Comparison of ENCODE assay signal across 11 mouse cellular contexts in the genomic region with DNA sequence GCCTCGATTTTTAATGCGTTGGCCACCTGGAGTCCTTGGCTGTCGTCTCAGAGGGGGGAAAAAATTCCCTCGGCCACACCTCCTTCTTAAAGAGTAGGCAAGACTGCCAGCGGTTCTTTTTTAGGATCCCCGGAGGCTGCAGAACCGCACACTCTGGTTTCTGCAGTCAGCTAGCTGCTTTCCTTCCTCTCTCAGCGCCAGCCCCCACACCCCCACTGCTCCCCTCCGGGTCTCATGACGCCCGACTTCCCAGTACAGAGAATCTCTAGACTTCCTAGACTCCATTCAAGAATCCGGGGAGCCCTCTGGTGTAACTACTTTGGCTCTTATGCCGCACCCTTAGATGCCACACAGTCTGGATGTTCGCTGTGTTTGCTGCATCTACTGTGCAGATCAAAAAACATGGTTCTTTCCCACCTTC. TPM values are rescaled to one million over a fixed set of nuclear protein-coding genes. Genes with fewer than 3 reads are reported as not detected.
A peak's percentile ranks its signal among the peaks of the same experiment; 100 is the strongest.
DNase-seq lines count a peak whose midpoint lies in the region; ATAC-seq lines count a peak whose summit lies in the region.
"Had no signal": no experiment of that assay in that cellular context is flagged by ENCODE, and none has a peak within 500 bp of the region (broad histone marks: within the 10 kb centered on the region; RNA-seq: fewer than 3 reads in every experiment).

No protein-coding gene starts in this region.

- H3K9ac ChIP-seq in hindbrain, embryonic 11.5 days (ENCODE audit: low read depth, low read length) = no peak overlapping the region
- peak overlapping the region; percentile 62 for H3K9ac ChIP-seq in midbrain, embryonic 14.5 days (replicated peaks; ENCODE audit: low read length)
- H3K9ac ChIP-seq: liver, embryonic 13.5 days had no signal

- H3K9me3 ChIP-seq in hindbrain, embryonic 11.5 days (ENCODE audit: control insufficient read depth, low read length) = no peaks in the 10 kb centered on the region
- no peaks in the 10 kb centered on the region for H3K9me3 ChIP-seq in midbrain, embryonic 14.5 days (ENCODE audit: control insufficient read depth, low read length)
- H3K9me3 ChIP-seq: liver, embryonic 13.5 days had no signal

- H3K27ac ChIP-seq in hindbrain, embryonic 11.5 days (ENCODE audit: low read depth, low read length) = no peak overlapping the region
- H3K27ac ChIP-seq in midbrain, embryonic 14.5 days (replicated peaks; ENCODE audit: low read depth, low read length) = peak overlapping the region; percentile 72; the same call in 1 of the 2 replicates
- H3K27ac ChIP-seq: liver, embryonic 13.5 days had no signal

- ATAC-seq in hindbrain, embryonic 11.5 days (ENCODE audit: low FRiP score) = no peak
- no peak for ATAC-seq in midbrain, embryonic 14.5 days (ENCODE audit: low FRiP score, low TSS enrichment)

- peak overlapping the region; percentile 58 for H3K4me3 ChIP-seq in hindbrain, embryonic 11.5 days (ENCODE audit: low read depth, low read length)
- H3K4me3 ChIP-seq in midbrain, embryonic 14.5 days (replicated peaks; ENCODE audit: low read depth, low read length) = peak overlapping the region; percentile 64
- H3K4me3 ChIP-seq: liver, embryonic 13.5 days had no signal

- WGBS in hindbrain, embryonic 11.5 days = 2% methylated on average over 14 of the region's 14 CpGs
- 4% methylated on average over 14 of the region's 14 CpGs for WGBS in midbrain, embryonic 14.5 days

- peaks cover 32% of the 10 kb centered on the region for H3K27me3 ChIP-seq in hindbrain, embryonic 11.5 days (ENCODE audit: control insufficient read depth, insufficient read depth, low read length)
- peaks cover 19% of the 10 kb centered on the region for H3K27me3 ChIP-seq in midbrain, embryonic 14.5 days (ENCODE audit: control insufficient read depth, insufficient read depth, low read length)

- DNase-seq in left cerebral cortex, adult 18-20 months (ENCODE audit: low spot score in 2 of 2) = peak; percentile 62 to 79
- DNase-seq in left cerebral cortex, adult 11 months (ENCODE audit: low spot score) = no peak
- DNase-seq in hindbrain, embryonic 11.5 days (ENCODE audit: low spot score) = peak; percentile 36
- peak; percentile 61 for DNase-seq in midbrain, embryonic 14.5 days
- no peak for DNase-seq in kidney, adult 9 months
- no peak for DNase-seq in Muller cell, postnatal 12 days (ENCODE audit: inconsistent ontology term)
- DNase-seq in kidney, adult 11 months = no peak
- DNase-seq in kidney, adult 18-20 months = no peak
- DNase-seq: liver, embryonic 13.5 days had no signal

- H3K36me3 ChIP-seq in hindbrain, embryonic 11.5 days (ENCODE audit: control insufficient read depth, insufficient read depth, low read length) = no peaks in the 10 kb centered on the region
- no peaks in the 10 kb centered on the region for H3K36me3 ChIP-seq in midbrain, embryonic 14.5 days (ENCODE audit: control insufficient read depth, insufficient read depth, low read length)
- H3K36me3 ChIP-seq: liver, embryonic 13.5 days had no signal

- H3K4me2 ChIP-seq in hindbrain, embryonic 11.5 days (replicated peaks; ENCODE audit: low read depth, low read length) = peak overlapping the region; percentile 98
- H3K4me2 ChIP-seq in midbrain, embryonic 14.5 days (ENCODE audit: low read length) = peak overlapping the region; percentile 98
- H3K4me2 ChIP-seq: liver, embryonic 13.5 days had no signal

- H3K4me1 ChIP-seq in hindbrain, embryonic 11.5 days (replicated peaks; ENCODE audit: control insufficient read depth, insufficient read depth, low read length) = 0 out of 2 replicates have a peak, but pooled peaks cover 6% of the 10 kb centered on the region
- H3K4me1 ChIP-seq in midbrain, embryonic 14.5 days (ENCODE audit: control insufficient read depth, insufficient read depth, low read length) = 0 out of 2 replicates have a peak, but pooled peaks cover 5% of the 10 kb centered on the region
- H3K4me1 ChIP-seq: liver, embryonic 13.5 days had no signal

RNA-seq across cellular contexts. Expression of a gene that starts 0.4 kb away (rescaled TPM):
- 100 to 1,000 TPM; 138 to 154 TPM for total RNA-seq in left cerebral cortex, adult 18-20 months (2021)
- 4.9 and 5.8 TPM in 2 replicates for polyA plus RNA-seq in hindbrain, embryonic 11.5 days (2014; fragmentation: Nextera tagmentation; extraction: Ambion mirVana)
- polyA plus RNA-seq in midbrain, embryonic 14.5 days (2014; fragmentation: Nextera tagmentation; extraction: Ambion mirVana) = 28.7 and 31.3 TPM in 2 replicates
- total RNA-seq: neutrophil, adult 5-6 weeks had no signal
- polyA plus RNA-seq: C2C12; liver, embryonic 13.5 days had no signal

Comparison
In these comparisons a context has a peak if more than half of its experiments do, and no peak if none do; other contexts are left out.
1. DNase-seq: peak in left cerebral cortex, adult 18-20 months (2 of 2), hindbrain, embryonic 11.5 days (single experiment) and midbrain, embryonic 14.5 days (single experiment); none in left cerebral cortex, adult 11 months (single experiment), kidney, adult 9 months (single experiment), Muller cell, postnatal 12 days (single experiment), kidney, adult 11 months (single experiment) and kidney, adult 18-20 months (single experiment).